Mouse (Mus musculus) layer of hippocampus, postnatal 10 days (tissue): ENCODE results near the gene Jmjd4. TPM values are rescaled to one million over a fixed set of nuclear protein-coding genes. Genes with fewer than 3 reads are reported as not detected.

Experiments
- DNase-seq, 2 experiments: peaks; one replicate each; pipeline ENCODE4 v3.0.0; 2021; ENCODE audit warnings: low spot score in 2 of 2
- long read RNA-seq: library from polyadenylated mRNA; stranded (forward); transcript quantifications from one replicate; pipeline ENCODE4 v2.0.0, GENCODE M21; 2023
- total RNA-seq, 2 experiments: library from RNA; stranded (reverse); gene quantifications; 2 replicates each; pipeline ENCODE4 v1.2.3; 2021

Gene Jmjd4
- 10 to 100 TPM; 30.3 to 30.6 TPM for total RNA-seq
- long read RNA-seq, full-length matches to known transcripts, result 3 of 9 reads
- long read RNA-seq, partial matches to known transcripts, result 3 of 9 reads
- long read RNA-seq, other reads (novel, unspliced or antisense), result 3 of 9 reads

DNA sequence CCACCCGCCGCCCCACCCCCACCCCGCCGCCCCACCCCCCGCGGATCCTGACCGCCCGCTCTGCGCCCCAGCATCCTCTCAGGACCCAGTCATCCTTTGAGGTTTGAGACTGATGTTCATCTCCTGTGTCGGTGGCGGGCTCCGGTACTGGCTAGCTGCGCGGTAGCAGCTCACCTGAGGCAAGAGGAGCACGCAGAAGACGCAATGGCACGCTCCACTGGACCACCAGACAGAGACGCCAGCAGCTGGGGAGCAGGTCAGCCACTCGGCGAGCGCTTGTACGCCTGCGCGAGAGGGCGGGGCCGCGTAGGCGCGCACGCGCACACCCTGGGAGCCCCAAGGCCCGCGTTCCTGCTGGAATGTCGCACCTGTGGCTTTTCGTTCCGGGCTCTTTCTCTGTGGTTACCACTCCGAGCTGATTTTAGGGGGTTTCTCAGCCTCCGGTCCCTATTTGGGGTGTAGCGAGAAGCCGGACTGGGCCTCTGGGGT is at the start of gene Jmjd4:
Gene Jmjd4, plus strand, starts transcription at position 305 of the 489 bp plus-strand sequence.
- DNase-seq, result peak; percentile 91 to 95

DNA sequence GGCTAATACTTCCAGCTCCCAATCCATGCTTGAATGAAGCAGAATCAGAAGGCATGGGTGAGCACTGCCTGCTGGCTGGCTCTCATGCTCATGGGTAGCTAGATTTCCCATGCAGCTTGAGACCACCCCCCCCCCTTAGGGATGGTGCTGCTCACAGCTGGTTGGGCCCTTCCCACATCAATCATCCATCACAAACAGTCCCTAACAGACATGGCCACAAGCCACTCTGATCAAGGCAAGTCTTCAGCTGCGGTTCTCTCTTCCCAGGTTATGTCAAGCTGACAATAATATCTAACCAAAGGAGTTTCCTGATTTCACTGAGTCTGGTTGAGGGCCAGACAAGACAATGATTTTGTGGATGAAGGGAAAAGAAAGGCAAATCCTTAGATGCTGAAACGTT is 49.0 kb upstream of the Jmjd4 start:
- no peak for DNase-seq

DNA sequence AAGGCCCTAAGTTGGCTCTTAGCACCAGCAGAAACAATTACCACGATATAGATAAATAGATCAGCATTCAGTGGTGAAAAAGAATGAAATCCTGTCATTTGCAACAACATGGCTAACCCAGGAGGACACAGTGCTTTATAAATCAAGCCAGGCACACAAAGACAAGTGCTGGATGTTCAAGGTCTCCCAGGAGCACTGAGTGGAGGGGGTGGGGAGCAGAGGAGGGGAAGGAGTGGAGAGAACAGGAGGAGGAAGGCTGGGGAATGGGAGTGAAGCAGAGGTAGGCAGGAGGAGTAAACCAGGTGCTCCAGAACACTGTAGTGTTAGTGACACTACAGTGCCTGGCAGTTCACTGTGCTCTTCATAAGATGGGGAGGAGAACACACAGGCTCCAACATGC is 44.1 kb upstream of the Jmjd4 start:
- no peak for DNase-seq

DNA sequence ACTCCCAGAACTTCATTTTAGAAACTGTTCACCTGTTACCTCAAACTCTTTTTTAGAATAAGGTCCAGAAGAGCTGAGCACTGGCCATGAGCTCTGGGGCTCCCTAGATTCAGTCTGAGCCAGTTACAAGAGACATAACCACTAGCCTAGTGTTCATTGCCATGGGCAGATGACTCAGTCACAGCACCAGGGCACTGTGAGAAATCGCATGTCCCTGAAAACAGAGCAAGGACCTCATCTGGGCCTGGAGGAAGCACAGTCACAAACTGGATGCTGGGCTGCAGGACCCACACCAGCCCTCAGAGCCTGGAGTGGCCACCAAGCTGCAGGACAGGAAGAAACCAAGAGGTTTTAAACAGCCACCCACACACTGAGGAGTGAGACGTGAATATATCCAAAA is 39.0 kb upstream of the Jmjd4 start:
- DNase-seq, result no peak

DNA sequence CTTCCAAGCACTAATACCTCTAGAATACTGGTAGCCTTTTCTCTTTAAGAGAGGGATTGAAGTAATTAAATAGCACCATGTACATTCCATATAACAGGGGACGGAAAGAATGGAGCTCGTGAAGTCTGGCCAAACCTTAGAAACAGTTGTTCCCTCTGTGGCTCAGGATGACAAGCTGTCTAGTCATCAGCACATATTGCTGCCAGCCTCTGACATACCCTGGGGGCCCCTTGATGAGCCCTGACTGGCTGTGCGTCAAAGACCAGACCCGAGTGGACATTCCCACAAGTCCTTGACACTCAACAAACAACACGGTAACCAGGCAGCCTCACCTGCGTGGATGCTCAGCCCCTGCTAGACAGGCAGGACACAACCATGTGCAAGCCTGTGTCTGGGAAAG is 37.8 kb upstream of the Jmjd4 start:
- no peak for DNase-seq

DNA sequence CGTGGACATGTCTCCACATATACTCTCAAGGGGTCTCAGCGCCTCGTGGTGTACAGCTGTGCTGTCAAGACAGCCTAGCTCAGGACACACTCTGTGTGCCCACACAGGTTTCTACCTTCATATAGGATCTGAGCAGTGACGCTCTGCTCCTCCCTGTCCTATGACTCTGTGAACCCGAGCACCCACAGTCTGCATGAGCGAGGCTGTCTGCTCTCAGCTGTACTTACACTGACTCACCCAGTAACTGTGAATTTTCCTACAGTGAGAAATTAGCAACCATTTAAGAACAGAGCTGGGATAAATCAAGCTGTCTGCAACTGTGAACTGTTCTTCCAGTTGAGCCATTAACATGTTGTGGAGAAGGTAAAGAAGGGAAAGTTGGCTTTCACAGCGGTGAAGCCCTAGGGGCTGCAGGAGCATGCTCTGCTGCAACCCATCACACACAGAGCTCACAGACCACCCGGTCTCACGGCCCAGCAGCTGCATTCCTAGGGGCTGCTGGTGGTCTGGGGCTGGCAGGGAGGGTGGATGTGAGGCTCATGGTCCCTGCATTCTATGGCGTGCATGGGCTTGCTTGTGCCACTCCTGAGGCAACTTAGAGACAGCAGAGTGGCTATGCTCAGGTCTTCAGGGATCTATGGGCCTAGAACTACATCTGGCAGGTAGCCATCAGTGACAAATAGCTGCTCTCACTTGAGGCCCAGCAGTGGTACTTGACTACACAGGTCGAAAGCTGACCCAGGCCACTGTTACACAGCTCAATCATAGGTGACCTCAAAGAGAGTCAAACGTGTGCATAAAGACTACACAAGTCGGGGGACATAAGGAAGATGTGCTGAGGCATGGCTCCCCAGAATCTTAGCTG is 36.6 kb upstream of the Jmjd4 start:
- DNase-seq, result no peak

DNA sequence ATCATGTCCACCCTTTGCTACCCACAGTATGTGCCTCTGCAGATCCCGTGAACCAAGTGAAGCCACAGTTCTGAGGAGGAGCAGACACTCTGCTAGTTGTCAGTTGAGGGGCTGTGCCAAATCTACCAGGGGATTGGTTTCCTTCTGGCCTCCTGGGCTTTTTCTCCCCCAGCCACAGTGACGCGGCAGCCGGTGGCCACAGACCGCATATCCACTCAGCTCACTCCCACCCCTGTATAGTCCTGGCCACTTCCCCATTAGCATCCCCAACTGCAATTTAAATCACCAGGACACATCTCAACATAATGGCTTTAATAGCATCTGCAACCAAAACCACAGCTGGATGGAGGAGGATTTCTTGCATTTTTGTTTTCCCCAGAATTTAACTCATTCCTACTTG is 31.1 kb upstream of the Jmjd4 start:
- no peak for DNase-seq

DNA sequence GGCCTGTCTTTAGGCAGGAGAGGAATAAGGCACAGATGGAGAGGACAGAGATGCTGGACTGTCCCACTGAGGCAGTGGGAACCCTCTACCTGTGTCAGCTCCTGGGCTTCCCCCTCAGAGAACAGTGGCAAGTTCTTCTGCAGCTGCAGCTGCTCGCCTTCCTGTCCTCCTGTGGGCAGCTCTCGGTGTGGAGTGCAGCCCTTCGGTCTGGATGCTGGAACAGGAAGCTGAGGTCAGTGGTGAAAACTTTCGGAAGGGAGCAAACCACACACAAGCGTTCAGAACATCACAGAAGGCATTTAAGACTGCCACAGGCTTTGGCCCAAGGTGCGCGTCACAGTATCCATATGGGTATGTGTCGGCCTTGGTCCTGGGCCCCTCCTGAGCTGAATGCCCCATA is 28.4 kb upstream of the Jmjd4 start:
- DNase-seq, result no peak

DNA sequence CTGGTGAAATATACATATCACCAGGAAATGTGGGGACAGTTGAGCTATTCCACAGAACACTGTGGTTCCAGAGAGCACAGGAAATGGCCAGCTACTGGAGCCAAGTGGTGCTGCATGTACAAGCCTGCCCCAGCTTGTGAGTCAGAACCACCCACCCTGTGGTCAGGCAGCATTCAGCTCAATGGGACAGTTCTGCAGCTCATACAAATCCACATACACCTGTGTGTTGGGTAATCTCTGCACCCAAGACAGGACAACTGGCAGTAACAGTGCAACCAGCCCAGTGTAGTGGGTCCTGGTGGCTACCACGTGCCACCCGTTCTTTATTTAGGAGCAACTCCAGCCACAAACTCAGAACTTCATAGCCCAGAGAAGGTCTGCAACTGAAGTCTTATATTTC is 27.9 kb upstream of the Jmjd4 start:
- DNase-seq, result no peak

DNA sequence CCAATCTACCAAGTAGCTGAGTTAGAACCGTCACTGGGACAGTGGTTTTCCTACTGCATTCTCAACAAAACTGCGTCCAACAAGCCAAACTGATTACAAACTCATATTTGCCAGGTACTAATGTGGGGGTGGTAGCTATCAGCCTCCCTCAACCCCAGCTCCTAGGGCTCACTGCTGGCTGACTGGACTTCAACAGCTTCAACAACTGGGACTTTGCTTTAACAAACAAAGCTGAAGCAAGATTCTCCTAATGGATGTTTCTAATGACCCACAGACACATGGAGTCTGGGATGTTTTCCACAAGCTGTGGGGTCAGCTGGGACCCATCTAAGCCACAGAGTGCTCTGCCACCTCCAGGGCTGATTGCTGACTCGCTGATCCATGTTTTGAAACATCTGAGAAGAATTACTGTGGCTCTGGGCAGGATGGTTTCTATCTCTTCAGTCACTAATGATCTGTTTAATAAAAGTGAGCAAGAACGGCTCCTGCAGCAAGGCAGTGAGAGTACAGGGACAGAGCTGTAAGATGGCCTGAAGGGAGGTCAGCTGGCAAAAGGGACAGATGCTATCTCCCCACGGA is 26.7 kb upstream of the Jmjd4 start:
- DNase-seq, result no peak

DNA sequence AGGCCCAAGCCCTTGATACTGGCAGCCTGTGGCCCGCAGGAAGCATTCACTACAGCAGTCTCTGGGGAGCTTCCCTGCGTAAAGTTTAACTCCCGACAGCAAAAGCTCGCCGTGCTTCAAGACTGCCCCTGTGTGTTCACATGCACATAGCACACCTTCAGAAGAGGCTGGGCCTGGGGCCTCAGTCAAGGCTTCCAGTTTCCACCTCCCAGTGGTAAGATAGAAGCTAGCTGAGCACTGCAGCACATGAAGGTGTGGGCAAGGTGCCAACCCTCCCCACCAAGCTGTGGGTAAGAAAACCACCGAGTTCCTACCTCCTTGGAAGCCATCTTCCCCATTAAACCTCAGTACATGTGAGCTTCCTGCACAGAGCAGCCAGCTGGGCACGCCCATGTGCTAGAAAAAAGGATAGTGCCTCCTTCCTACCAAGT is 24.2 kb upstream of the Jmjd4 start:
- peak in 1 of 2 experiments; percentile 24 for DNase-seq

DNA sequence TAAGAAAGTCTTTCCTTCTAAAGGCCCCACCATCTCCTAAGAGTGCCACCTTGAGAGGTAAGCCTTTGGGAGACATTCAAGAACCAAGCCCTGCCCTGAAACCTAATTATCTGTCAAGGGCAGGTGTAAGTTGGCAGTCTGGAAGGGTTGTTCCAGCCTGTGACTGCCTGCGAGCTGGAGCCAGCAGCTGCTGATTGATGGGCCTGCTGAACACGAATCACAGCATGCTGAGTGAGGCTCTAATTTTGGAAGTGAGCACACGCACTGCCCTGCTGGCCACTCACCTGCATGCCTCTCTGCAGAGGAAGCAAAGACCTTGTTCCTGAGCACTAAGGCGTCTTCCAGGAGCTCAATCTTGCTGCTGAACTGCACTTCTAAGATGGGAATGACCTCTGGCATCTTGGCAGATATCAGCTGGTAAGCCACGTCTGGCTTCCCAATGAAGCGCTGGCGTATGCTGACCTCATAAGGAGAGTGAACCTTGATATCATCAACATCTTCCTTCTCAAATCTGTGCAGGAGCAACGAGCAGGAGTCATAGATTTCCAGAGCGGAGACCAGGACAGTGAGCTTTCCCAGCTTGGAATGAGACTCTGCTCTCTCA is 21.7 kb upstream of the Jmjd4 start:
- no peak for DNase-seq

DNA sequence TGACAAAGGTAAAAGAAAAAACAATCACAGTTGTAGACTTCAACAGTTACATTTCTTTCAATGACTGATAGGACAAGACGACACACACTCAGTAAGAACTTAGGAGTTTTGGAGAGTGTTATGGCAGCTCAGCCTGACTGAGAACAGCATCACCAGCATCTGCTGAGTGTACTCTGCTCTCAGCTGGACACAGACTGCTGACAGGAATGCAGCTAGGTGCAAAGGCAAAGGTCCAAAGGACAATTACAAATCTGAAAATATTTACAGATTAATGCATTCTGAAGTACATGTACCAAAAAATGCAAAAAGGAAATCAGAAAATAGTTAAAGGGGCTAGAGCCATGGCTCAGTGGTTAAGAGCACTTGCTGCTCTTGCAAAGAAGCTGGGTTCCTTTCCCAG is 19.9 kb upstream of the Jmjd4 start:
- DNase-seq, result no peak

DNA sequence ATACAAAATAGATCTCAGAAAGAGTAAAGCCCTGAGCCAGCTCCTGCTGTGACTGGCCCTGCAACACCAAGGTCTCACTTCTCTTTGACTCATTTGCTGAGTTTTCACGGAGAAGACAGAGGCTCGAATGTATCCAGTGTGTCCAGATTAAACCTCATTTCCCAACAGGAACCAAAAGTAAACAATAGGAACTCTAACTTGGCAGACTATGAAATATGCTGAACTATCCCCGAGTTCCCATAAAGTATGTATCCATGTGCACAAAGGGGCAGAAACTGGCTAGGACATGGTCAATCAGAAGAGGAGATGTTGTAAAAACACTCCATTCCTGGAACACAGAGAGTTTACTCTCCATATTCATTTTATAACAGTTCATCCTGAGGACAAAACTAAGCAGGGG is 17.6 kb upstream of the Jmjd4 start:
- no peak for DNase-seq

DNA sequence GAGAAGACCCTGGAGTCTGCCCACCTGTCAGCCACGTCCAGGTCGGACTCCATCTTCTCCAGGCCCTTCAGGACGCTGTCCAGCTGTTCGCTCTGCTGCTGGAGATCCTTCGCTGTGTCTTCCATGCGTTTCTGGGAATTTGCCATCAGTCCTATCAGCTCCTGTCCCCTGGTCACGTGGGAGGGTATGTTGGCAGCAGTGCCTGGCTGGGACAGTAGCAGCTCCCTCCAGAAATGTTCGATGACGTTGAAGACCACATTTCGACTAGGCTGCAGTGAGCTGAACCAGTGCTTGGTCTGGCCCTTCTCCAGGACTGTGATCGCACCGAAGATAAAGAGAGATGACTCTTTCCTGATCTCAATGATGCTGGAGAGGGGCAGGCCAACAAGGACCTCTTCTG is 11.9 kb upstream of the Jmjd4 start:
- no peak for DNase-seq

DNA sequence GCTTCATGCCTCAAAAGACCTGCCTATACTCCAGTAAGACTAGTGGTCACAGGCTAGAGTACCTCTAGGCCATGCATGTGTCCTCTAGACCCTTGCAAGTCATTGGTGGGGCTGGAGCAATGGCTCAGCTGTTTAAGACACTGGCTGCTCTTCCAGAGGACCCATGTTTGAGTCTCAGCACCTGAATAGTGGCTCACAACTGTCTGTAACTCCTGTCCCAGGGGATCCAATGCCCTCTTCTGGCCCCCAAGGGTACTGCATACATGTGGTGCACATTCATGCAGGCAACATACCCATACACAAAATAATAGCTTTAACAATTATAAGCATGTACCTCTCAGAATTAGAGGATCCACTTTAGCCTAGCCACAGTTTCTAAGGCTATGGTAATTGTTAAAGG is 6.7 kb upstream of the Jmjd4 start:
- peak in 1 of 2 experiments; percentile 12 for DNase-seq

DNA sequence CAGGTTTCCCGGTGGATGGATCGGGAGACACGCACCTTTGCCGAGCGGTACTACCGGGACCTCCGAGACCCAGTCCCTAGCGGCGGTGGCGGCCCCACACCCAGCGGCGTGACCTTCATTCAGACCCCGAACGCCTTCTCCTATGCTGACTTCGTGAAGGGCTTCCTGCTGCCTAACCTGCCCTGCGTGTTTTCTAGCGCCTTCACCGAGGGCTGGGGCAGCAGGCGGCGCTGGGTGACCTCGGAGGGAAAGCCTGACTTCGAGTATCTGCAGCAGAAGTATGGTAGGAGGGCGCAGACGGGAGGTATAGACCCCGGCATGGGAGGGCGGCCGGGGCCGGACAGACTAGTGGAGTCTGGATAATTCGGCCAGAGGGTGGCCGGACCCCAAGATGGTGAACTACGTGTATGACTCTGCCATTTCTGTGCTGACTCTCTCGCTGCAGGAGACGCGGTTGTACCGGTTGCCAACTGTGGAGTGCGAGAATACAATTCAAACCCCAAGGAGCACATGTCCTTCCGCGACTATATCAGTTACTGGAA is 456 bp downstream of the Jmjd4 start:
- peak in 1 of 2 experiments; percentile 30 for DNase-seq

DNA sequence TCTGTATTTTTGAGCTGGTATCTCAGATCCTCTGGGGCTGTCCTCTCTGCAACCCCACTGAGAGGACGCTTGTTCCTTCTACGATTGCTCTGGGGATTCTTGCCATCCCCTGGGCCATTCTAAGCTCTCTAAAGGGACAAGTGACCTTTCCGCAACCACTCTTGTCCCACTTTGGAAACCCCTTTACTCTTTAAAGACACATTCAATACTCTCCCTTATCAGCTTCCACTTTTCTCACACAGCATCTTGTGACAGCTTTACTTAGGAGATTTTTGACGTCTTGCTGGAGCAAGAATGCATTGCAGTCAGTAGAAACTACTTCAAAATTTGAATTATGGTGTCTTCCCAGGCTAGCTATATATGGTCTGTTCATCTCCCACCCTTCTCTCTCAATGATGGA is 1.2 kb downstream of the Jmjd4 start, which contains the start of gene Snap47:
Gene Snap47, minus strand, starts transcription at position 101 of the 400 bp plus-strand sequence.
- DNase-seq, result no peak

DNA sequence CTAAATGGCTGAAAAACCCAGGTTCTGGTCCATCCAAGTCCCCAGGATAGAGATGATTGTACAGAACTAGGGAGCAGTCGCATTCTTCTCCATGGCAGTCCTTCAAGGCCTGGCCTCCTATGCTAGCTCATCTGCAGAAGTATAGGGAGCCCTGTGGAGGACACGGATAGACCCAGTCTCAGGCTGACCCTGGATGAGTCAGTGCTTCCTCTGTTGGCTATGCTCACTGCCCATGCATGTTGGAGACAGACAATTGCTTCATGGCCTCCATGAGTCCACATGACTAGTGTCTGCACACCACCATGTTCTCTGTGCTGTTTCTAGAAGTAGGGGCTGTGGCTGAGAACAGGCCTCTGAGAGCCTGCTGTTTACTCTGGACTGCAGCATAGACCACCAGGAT is 6.5 kb downstream of the Jmjd4 start:
- DNase-seq, result no peak

DNA sequence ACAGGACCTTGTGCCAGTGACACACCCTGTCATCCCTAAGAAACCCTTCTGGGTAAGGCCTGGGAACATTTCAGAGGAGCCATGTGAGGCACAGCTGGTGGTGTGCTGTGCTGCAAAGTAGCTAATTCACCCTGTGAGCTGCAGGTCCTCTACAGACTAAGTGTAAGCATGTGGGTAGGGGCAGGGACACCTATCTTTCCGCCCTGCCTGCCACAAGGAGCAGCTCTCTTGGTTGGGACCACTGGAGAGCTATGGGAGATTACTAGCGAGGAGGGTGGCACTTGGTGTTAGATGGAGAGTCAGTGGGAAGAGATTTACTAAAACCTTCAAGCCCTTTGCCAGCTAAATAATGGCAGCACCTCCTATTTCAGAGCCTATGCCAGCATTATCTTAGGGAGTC is 7.0 kb downstream of the Jmjd4 start:
- no peak for DNase-seq

DNA sequence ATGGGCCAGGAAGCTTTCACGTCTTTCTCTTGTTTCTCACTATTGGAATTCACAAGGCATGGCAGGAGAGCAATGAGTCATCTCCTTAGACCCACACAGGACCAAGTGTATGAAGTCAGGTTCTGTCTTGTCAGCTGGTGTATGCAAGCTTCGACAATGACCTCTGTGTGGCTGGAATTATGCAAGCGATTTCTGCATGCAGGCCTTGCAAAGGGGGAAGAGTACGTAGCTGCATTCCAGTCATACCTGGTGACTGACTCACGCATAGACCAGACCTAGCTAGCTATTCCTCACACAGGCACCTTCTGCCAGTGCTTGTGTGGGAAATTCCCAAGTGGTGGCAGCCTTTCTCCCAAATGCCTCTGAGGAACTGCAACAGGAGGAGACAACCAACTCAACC is 9.1 kb downstream of the Jmjd4 start:
- no peak for DNase-seq

DNA sequence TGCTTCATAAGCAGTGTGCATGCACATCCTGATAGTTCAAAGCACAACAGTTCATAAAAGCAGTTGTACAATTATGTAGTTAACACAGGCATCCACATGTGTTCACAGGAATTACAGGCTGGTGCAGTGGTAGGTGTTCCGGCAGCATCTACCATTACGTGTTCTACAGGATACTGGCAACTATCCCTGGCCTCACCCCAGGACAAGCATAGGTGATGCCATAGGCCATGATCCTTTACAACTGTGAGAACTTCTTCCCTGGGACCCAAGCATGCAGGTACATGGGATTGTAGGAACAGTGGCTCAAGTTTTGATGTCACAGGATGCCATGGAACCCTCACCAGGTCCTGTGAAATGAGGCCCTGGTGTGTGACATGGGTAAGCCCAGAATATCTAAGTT is 10.6 kb downstream of the Jmjd4 start:
- no peak for DNase-seq
